Mouse (Mus musculus): Measurements from ENCODE around the gene BC051142.

DNA sequence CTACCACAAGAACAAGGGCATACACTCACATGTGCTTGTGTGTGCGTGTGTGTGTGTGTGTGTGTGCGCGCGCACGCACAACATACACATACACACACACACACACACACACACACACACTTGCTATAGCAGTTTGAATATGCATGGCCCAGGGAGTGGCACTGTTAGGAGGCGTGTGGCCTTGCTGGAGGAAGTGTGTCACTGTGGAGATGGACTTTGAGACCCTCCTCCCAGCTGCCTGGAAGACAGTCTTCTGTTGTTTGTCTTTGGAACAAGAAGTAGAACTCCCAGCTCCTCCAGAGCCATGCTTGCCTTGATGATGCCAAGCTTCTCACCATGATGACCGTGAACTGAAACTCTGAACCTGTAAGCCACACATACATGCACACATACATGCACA lies 43.4 kb downstream of the BC051142 start:
- TF ChIP-seq POLR2A (IDR thresholded peaks at IDR 0.05; ENCODE audit: borderline replicate concordance, extremely low read depth, low read depth, low read length) (no peak), CTCF (IDR thresholded peaks at IDR 0.05; ENCODE audit: insufficient read depth, low read length) (no peak)
